Mouse (Mus musculus) urinary bladder, postnatal 14 days (tissue): ENCODE measurements around the gene Ntn1.
A peak's percentile ranks its signal among the peaks of the same experiment; 100 is the strongest.

Source experiments
- DNase-seq: peaks from one replicate; pipeline ENCODE4 v3.0.0; 2021; ENCODE audit warnings: low spot score

Ntn1 gene

GRCm38 (mm10) chr11:68405576-68405975, 5.0 kb upstream of the Ntn1 start:
- peak; percentile 65 for DNase-seq

- DNase-seq: no peak
These were observed 3.6 kb upstream of the Ntn1 start for GRCm38 (mm10) chr11:68404185-68404584.

GRCm38 (mm10) chr11:68401428-68401827, 805 bp upstream of the Ntn1 start:
- no peak for DNase-seq

GRCm38 (mm10) chr11:68400021-68400671, 477 bp downstream of the Ntn1 start:
- DNase-seq: peak; percentile 43

- DNase-seq: no peak
These were observed 1.0 kb downstream of the Ntn1 start for GRCm38 (mm10) chr11:68399548-68400020.

- no peak for DNase-seq
These were observed 1.6 kb downstream of the Ntn1 start for GRCm38 (mm10) chr11:68398891-68399547.

- no peak for DNase-seq
These were observed 5.1 kb downstream of the Ntn1 start for GRCm38 (mm10) chr11:68395546-68395945.

- no peak for DNase-seq
These were observed 5.9 kb downstream of the Ntn1 start for GRCm38 (mm10) chr11:68394749-68395148.

GRCm38 (mm10) chr11:68393897-68394490, 6.6 kb downstream of the Ntn1 start:
- DNase-seq: no peak

GRCm38 (mm10) chr11:68390381-68391287, 10.0 kb downstream of the Ntn1 start:
- DNase-seq: no peak

- DNase-seq: no peak
These were observed 11.0 kb downstream of the Ntn1 start for GRCm38 (mm10) chr11:68389621-68390020.

GRCm38 (mm10) chr11:68388655-68389015, 12.0 kb downstream of the Ntn1 start:
- no peak for DNase-seq

- DNase-seq: no peak
These were observed 12.5 kb downstream of the Ntn1 start for GRCm38 (mm10) chr11:68387971-68388654.

GRCm38 (mm10) chr11:68387441-68387760, 13.2 kb downstream of the Ntn1 start:
- no peak for DNase-seq

- peak; percentile 34 for DNase-seq
These were observed 13.8 kb downstream of the Ntn1 start for GRCm38 (mm10) chr11:68386589-68387440.

- peak; percentile 11 for DNase-seq
These were observed 14.6 kb downstream of the Ntn1 start for GRCm38 (mm10) chr11:68385921-68386588.

- peak; percentile 36 for DNase-seq
These were observed 15.4 kb downstream of the Ntn1 start for GRCm38 (mm10) chr11:68385021-68385821.

- no peak for DNase-seq
These were observed 16.0 kb downstream of the Ntn1 start for GRCm38 (mm10) chr11:68384592-68385020.

GRCm38 (mm10) chr11:68384131-68384530, 16.5 kb downstream of the Ntn1 start:
- no peak for DNase-seq
